Mouse (Mus musculus): ENCODE data around the gene Dcaf5.

Gene Dcaf5

DNA sequence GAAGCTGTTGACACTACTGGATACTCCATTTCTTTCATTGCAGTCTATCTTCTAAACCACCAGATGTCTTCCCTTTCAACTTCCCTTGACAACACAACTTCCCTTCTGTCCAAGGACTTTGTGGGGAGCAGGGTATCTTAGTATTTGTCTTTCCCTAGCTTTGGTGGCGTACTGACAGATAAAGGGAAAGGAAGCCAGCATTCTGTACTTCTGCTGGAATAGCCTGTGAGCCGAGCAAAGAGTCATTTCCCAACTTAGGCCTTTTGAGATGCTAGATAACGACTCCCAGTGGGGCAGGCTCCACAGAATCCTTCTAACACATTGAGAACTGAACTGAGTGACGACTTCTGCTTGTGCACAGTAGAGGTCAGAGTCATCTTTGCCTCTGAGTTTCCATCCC is 102.2 kb downstream of the Dcaf5 start:
- no peak for DNase-seq (ENCODE audit: low spot score)

DNA sequence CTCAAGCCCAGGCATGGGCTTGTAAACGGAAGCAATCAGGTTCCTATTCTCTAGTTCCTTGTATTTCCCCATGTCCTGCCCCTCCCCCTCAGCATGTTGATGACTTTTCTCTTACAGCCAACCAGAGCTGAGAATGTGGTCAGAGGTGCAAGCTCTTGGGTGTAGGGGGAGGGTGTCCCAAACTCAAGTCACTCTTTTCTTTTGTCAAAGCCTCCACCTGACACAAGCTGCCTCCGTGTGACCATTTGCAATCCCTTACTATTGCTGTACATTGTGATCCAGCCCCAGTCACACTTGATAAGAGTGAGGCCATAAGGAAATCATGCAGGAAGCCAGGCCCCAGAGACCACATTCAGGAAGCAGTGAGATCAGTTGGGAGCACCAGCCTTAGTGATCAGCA is 104.8 kb downstream of the Dcaf5 start:
- DNase-seq (ENCODE audit: low spot score), result no peak

DNA sequence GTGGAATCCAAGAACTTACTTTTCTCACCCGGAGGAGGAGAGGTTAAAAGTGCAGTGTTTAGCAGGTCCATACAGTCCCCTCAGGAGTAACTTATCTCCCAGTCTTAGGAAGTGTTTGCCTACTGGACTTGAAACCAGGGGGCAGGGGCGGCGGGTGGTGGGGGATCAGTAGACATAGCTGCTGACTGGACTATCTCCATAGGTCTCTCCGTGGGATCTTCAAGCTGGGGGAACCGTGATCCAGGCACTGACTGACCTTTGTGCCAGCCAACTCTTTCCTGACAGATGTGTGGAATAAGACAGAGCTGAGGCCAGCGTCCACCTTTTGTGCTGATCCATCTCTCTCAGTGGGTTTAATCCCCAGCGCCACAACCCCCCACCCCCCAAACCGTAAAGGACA is 105.6 kb downstream of the Dcaf5 start:
- DNase-seq (ENCODE audit: low spot score), result no peak

DNA sequence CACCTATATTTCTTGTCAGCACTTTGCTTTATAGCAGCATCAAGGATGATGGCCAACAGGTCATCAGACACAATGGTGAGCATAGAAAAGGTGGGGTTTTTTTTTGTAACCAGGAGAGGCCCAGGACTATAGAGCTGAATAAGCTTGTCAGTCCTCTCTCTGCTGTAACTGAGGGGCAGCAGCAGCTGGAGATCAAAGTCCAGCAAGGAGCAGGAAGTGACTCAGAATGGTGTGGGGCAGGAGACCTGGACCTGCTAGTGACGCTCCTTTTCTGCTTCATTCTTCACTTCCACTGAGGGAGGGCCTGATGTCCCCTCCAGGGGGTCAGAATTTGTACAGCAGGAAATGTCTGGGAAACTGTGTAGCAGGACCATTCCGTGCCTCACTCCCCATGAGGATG is 106.8 kb downstream of the Dcaf5 start:
- DNase-seq (ENCODE audit: low spot score), result no peak

DNA sequence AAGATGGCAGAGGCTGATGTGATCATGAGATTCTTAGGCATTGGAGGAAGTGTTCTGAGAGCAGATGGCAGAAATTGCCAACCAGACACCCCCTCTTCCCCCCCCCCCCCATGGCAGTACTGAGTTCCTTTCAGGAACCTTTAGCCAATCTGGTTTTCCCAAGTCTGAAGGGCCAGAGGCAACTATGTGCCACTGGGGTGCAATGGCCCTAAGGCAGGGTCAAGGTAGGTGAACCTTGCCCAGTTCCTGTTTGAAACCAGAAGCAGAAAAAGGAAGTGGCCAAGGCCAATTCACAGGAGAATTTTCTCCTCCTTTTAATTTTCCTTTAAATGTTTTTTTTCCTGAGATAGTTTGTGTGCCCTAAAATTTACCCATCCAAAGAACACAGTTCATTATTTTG is 110.4 kb downstream of the Dcaf5 start:
- no peak for DNase-seq (ENCODE audit: low spot score)

DNA sequence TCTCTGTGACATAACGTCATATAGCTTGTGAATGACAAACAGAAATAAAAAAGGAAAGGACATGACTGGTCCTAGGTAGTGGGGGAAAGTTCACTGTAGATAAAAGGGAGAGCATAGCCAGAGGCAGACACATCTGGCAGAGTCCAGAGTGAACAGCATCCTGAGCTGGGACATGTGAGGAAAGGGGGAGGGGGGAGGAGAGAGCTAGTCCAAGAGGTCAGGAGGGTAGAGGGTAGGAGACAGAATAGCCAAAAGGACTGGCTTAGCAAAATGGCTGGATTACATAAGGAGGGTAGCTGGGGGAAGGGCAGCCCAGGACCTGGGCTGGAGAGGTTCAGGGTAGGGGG is 111.6 kb downstream of the Dcaf5 start:
- no peak for DNase-seq (ENCODE audit: low spot score)

DNA sequence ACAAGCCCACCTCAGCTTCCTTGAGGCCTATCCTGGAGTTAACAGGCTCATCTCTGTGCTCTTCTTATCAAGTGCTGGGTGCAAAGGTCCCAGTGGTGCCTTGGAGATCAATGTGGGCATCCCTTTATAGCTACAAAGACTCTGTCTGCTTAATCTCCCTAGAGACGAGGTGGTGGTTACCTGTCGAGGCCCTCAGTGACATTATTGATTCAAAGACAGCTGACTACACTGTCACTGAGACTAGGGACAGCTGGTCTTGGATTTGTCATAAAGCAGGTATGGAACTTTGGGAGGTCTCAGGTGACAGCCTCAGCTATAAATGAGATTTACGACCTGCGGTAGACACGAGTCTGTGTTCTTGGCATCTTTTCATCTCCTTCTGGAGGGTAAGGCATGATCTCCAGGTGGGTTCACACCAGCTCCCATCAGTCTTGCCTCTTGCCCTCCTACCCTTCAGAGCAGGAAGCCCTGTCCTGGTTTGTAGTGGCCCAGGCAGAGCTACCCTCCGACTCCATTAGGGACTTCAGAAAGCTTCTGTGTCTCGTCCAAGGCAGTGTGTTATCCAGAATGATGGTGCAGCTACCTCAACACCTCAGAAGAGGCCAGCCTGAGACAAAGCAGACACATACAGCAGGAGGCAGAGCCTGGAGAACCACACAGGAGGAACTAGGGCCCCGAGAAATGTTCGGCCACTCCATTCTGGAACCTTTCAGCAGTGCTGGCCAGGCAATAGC is 112.2 kb downstream of the Dcaf5 start:
- DNase-seq (ENCODE audit: low spot score), result no peak

DNA sequence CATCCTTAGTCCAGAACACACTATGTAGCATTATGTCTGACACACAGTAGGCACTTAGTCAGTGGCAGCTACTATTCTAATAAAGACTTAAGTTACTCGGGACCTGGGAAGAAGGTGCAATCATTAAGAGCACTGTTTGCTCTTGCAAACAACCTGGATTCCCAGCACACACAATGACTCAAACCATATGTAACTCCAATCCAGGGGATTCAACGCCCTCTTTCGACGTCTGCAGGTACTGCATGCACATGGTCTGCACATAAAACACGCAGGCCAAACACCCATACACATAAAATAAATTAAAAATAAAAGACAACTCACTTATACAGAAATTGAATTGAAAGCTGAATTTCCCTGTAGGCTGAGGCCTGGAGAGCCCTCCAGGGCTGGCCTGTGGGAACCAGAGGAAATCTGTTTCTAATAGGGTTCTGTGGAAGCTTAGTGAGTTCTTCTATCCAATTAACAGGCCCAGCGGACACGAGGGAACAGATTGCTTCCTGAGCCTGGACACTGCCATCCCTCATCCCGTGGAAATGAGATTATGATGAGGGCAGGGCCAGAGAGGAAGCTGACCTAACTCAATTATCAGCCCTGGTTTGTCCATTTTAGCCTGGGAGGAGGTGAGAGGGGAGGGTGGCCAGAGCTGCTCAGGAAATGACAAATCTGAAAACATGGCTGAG is 112.9 kb downstream of the Dcaf5 start:
- DNase-seq (ENCODE audit: low spot score), result no peak

DNA sequence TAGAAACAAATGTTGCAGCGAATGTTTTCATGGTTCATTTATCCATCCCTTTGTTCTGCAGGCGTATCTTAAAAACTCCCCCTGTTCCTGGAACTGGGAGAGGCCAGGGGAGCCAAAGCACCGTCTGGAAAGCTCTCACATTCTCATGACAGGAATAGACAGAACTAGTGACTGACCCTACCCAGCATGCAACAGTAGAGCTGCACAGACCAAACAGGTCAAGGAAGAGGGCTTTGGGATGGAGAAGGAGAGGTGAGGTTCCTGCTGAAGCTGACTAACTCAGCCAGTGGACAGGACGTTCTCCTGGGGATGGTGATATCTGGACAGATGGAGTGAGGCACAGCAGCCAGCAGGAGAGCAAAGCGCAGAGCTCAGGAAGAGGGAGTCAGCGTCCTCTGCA is 113.9 kb downstream of the Dcaf5 start:
- DNase-seq (ENCODE audit: low spot score), result no peak

DNA sequence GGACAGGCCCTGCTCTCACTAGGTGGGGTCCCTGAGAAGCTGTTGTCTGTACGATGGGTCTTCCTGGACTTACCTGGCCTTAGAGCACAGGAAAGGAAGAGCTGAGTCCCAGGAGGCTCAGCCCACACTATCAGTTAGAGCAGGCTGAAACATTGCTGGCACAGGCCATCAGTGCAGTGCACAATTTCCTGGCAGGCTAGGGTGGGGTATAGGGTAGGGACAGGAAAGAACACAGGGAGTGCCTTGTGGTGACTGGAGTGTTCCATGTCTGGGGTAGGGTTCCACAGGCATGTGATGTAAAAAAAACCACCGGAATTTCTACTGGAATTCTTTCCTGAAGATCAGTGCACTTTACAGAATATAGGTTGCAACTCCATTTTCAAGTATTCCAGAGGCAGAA is 117.3 kb downstream of the Dcaf5 start:
- DNase-seq (ENCODE audit: low spot score), result no peak

DNA sequence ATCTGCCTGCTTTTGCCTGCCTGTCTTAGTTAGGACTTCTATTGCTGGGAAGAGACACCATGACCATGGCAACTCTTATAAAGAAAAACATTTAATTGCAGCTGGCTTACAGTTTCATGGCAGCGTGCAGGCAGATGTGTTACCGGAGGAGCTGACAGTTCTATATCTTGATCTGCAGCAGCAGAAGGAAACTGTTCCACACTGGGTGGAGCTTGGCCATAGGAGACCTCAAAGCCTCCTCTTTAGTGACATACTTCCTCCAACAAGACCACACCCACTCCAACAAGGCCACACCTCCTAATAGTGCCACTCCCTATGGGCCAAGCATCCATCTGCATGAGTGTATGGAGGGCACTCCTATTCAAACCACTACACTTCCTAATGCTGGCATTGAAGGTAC is 121.1 kb downstream of the Dcaf5 start:
- no peak for DNase-seq (ENCODE audit: low spot score)

DNA sequence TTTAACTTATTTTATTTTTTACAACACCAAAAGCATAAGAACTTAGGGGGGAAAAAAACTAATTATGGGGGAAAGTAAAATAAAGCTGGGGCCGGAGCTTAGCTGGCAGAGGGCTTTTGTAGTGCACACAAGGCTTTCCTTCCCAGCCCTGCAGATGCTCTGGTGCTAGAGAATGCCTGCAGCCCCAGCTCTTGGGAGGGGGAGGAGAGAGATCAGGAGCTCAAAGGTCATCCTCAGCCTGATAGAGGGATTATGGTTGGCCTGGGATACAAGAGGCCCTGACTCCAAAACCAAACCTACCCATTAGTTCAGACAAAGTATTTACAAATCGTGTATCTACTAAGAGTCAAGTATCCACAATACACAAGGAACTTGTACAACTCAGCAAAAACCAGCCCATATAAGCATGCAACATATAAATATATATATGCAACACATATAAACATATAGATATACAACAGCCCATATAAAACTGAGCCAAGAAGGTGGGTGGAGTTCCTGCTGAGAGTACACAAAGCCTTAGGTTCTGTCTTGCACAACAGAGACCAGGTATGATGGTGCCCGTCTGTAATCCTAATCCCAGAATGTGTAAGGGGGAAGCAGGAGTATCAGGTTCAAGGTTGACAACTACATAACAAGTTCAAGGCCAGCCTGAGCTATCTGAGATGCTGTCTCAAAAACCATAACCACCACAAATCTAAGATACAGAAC is 124.3 kb downstream of the Dcaf5 start:
- no peak for DNase-seq (ENCODE audit: low spot score)

DNA sequence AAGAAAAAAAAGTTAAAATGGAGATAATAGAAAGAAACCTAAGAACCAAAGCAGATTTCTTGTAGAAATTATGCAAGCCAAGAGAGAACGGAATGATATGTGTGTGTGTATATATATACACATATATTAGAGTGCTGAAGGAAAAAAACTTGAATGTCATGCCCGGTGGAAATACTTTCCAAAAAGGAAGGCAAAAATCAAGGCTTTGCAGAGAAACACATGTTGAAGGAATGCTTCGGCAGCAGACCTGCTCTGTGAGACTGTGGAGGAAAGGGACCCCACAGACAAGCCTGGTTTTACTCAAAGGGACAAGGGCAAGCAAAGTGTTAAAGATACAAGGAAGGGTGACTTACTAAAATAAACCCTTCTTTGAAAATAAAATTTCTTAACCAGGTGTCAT is 128.8 kb downstream of the Dcaf5 start:
- no peak for DNase-seq (ENCODE audit: low spot score)

DNA sequence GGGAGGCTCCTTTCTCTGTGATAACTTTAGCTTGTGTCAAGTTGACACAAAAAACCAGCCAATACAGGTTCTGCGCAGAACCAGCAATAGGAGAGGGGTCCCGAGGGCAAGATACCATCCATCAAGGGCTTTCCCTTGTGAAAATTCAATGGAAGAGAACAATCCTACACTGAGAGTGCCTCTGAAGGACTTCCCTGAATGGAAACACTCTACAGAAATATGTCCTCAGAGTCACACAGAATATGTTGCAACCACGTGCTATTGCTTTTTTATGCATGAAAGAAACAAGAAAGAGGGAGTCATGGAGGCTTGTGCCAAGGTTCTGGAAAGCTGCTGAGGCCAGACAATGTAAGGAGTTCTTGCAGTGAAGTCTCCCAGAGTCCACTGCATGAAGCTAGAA is 131.9 kb downstream of the Dcaf5 start:
- no peak for DNase-seq (ENCODE audit: low spot score)

DNA sequence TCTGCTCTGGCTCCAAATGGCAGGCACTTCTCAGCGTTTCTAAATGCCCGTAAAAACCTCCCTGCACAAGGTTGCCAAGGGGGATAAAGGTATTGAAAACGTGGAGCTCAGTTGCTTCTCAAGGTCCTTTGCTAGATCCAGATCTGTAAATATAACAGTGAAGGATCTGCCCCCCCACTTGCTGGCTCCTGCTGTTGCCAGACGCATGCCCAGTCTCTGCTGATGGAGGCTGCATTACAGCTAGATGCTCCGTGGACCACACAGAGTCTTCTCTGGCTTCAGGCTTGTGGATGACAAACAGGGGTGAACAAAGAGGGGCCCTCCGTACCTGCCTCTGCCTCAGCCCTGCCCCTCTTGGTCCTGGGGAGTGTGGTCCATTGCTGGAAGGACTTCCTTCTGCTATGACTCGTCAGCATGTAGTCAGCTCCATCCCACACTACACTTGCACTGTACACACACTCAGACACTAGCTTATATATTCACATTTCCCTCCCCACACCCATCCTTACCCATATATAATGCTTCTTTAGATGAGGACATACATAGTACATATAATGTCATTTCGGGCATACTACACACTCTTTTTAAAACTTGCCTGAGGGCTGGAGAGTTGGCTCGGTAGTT is 135.5 kb downstream of the Dcaf5 start:
- DNase-seq (ENCODE audit: low spot score), result no peak

DNA sequence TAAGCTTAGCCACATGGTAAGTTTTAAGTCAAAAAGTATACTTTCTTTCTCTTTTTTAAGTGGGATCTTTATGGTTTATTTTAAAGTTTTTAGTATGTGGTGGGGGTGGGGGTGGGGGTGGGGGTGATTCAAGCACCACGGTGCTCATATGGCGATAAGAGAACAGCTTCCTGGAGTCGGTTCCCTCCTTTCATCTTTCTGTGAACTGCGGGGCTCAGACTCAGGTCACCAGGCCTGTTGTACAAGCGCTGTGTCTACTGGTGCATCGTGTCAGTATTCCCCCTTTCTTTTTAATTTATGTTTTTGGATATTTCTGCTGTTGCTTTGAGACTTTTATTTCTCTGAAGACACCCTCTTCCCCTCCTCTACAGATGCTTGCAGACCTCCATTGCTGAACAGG is 137.7 kb downstream of the Dcaf5 start:
- no peak for DNase-seq (ENCODE audit: low spot score)

DNA sequence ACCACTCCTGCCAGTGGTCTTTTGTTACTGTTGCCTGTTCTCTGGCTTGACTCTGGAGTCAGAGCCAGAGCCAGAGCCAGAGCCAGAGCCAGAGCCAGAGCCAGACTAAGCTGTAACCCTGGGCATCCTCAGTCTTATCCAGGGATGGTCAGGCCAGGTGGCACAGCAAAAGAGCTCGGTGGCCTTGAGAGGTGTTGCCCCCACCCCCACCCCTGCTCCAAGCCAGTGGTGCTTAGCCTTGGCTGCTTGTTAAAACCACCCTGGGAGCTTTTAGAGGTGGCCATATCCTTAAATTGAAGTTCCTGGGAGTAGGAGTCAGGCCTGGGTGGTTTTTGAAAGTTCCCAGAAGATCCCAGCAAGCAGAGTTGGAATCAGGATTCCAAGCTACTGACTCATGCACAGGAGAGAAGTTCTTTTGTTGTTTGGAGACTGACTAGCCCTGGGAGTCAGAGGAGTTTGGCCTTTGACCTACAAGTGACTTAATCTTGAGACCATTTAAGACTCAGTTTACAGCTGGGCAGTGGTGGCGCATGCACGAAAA is 144.4 kb downstream of the Dcaf5 start:
- DNase-seq (ENCODE audit: low spot score), result no peak

DNA sequence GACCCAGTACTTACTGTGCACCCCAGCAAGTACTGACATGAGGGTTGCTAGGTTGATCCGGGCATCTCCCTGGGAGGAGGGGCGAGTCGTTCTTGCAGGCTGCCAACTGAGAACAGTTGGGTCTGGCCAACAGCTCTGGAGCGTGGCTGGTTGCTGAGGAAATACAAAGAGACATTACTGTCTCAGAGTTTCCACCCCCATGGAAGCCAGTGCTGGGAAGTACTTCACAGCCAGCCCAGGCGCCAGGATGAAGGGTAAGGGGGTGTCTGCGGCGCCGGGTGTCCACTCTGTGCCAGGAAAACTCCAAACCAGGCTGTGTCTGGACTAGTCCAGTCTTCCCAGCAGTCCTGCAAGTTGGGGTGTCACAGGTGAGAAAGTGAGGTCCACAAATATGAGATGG is 145.4 kb downstream of the Dcaf5 start:
- no peak for DNase-seq (ENCODE audit: low spot score)

DNA sequence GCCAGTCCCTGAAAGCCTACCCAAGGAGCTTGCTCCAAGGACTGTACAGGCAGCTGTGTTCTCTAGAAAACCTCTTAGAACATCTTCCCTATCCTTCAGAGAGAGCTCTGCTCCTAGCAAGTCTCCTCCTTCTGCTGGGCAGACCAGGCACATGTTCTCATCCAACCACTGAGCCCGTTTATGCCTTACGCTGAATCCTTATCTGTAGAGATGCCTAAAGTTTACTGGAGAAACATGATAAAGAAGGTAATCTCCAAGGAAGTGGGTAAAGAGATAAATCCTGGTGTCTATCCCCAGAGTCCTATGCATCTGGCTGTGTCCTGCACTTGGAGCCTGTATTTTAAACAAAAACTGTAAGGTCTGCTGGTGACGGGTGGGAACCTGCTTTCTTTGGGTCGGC is 145.9 kb downstream of the Dcaf5 start:
- DNase-seq (ENCODE audit: low spot score), result no peak

DNA sequence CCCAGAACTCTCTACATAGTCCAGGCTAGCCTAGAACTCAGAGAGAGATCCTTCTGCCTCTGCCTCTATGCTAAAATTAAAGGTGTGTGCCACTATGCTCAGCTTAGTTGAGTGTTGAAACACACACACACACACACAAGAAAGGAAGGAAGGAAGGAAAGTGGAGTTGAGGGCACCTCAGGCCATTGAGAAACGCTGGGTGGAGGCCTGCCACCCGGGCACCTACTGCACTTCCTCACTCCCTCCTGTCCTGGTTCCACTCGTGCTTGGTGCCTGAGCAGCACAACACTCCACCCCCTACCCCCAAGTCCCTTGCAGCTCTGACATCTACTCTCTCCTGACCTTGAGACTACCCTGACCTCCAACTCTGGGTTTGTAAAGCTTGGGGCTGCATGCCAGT is 146.7 kb downstream of the Dcaf5 start:
- DNase-seq (ENCODE audit: low spot score), result no peak

DNA sequence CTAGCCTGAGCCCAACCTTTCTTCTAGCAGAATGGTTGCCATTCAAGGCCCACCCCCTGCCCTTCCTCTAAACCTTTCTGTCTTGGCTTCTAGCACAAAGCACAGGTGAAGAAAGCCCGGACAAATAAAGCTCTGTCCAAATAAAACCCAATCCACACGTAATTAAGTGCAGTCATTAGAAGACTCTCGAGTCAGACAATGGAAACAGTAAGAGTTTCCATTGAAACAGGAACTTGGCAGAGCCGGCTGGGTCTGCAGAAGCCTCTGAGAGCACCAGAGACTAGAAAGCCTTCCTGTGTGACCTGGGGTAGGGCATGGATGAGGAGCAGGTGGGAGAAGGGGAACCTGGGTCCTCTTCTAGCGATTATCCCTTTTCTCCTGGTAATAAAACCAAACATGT is 150.5 kb downstream of the Dcaf5 start:
- DNase-seq (ENCODE audit: low spot score), result no peak

Data from ovary, postnatal 10 days (tissue).